Mouse (Mus musculus): Measurements from ENCODE around the gene Gm10681. TPM values are rescaled to one million over a fixed set of nuclear protein-coding genes. Genes with fewer than 3 reads are reported as not detected.

The Gm10681 gene
- polyA plus RNA-seq, 1 experiment from 2014 or later: not detected

Other genes starting within 250 kb of the Gm10681 start
- 272 and 344 TPM in 2 replicates for gene Phgdh, start 248.8 kb downstream of the Gm10681 start, polyA plus RNA-seq (2015; fragmentation: Nextera tagmentation; extraction: Ambion mirVana)
- 5.8 and 6.1 TPM in 2 replicates for gene Zfp697, start 206.3 kb downstream of the Gm10681 start, polyA plus RNA-seq (2015; fragmentation: Nextera tagmentation; extraction: Ambion mirVana)
- gene Gm4450, start 131.7 kb downstream of the Gm10681 start, polyA plus RNA-seq (2015; fragmentation: Nextera tagmentation; extraction: Ambion mirVana): not detected in 2 replicates
- not detected in 2 replicates for gene Hsd3b4, start 78.3 kb downstream of the Gm10681 start, polyA plus RNA-seq (2015; fragmentation: Nextera tagmentation; extraction: Ambion mirVana)
- gene Hsd3b5, start 41.4 kb upstream of the Gm10681 start, polyA plus RNA-seq (2015; fragmentation: Nextera tagmentation; extraction: Ambion mirVana): not detected in 2 replicates
- gene Hsd3b2, start 135.7 kb upstream of the Gm10681 start, polyA plus RNA-seq (2015; fragmentation: Nextera tagmentation; extraction: Ambion mirVana): 0.08 and 0.09 TPM in 2 replicates
- 1.6 and 3.6 TPM in 2 replicates for gene Hsd3b3, start 174.3 kb upstream of the Gm10681 start, polyA plus RNA-seq (2015; fragmentation: Nextera tagmentation; extraction: Ambion mirVana)
- gene Hsd3b6, start 225.6 kb upstream of the Gm10681 start, polyA plus RNA-seq (2015; fragmentation: Nextera tagmentation; extraction: Ambion mirVana): 1.2 and 1.4 TPM in 2 replicates

All from stomach, embryonic 15.5 days (tissue).